Mouse (Mus musculus) cerebellum, adult 2 months (tissue): ENCODE data around the gene Fyb.

Experiments used
- CTCF ChIP-seq: fragments of 200-500 bp; IDR thresholded peaks from 2 replicates; pipeline ENCODE4 v1.5.1; 2011; ENCODE audit warnings: low read depth, mild to moderate bottlenecking, control low read depth, low read length, moderate library complexity, borderline replicate concordance; ENCODE audit not compliant: insufficient read depth
- POLR2A ChIP-seq: fragments of 200-500 bp; IDR thresholded peaks from 2 replicates; pipeline ENCODE4 v1.6.1; 2011; ENCODE audit warnings: low read length, control low read depth, borderline replicate concordance; ENCODE audit not compliant: insufficient read depth

DNA sequence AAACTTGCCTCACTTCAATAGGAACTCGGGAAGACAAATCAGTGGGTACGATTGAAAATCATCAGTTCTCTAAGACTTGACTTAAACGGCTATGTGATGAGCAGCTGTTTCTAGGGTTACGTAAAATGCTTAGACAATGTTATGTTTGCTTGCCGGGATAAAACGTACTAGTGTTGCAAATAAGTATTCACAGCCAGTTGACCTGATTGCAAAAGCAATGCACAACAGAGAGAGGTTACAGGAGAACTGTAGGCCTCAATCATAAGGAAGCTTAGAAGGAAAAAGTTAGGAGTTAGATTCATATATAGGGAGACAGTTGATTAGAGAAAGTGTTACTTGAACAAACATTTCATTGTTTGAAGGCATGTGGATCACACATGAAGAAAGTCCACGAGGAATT is 187.7 kb downstream of the Fyb start:
- no peak for TF ChIP-seq POLR2A
- TF ChIP-seq CTCF: no peak
